Mouse (Mus musculus): ENCODE measurements around the gene Rcor3. TPM values are rescaled to one million over a fixed set of nuclear protein-coding genes. Genes with fewer than 3 reads are reported as not detected.

Gene Rcor3
- polyA plus RNA-seq, 1 experiment from 2014 or later, result 31.0 TPM

DNA sequence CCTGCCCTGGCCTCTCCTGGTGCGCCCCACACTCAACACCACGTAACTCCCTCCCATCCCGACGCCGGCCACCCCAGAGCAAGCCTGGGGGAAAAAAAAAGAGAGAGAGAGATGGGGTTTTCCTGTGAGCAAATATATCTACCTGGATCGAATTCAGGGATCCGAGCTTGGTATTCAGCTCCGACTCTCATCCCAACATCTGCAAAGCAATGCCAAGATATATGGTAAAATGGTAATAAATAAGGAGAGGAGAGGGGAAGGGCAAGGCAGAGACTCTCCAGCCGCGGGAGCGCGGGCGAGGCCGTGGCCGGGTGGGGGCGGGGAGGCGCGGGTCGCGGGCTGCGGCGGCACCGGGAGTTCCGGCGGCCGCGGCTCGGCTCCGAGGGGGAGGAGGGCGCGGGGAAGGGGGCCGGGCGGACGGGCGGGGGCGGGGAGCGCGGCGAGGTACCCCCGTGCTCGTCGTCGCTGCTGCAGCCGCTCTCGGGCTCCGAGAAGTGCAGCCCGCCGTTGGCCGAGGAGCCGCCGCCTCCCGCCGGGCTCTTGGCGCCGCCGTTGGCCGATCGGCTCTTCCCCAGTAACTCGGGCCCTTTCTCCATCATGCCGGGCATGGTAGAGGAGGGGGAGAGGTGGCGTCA lies 454 bp downstream of the Rcor3 start:
- Histone ChIP-seq H3K9me3 (ENCODE audit: low read depth, low read length) (no peaks in the 10 kb centered on the region), H3K27ac (ENCODE audit: low read depth) (peak overlapping the region; percentile 98), H3K4me2 (peak overlapping the region; percentile 94), H3K27me3 (ENCODE audit: insufficient read depth, low read length) (no peaks in the 10 kb centered on the region), H3K4me3 (ENCODE audit: low read depth, low read length) (peak overlapping the region; percentile 78), H3K4me1 (ENCODE audit: insufficient read depth) (0 out of 2 replicates have a peak, but pooled peaks cover 6% of the 10 kb centered on the region), H3K36me3 (ENCODE audit: insufficient read depth) (peaks cover 5% of the 10 kb centered on the region; the same call in 1 of the 2 replicates), H3K9ac (peak overlapping the region; percentile 80)
- no peak for TF ChIP-seq CTCF (IDR thresholded peaks at IDR 0.05; ENCODE audit: low read depth)
- peak; percentile 38 for ATAC-seq (ENCODE audit: insufficient read depth)
- DNase-seq, result peak; percentile 52
- under 1% methylated on average over 30 of the region's 61 CpGs for WGBS

DNA sequence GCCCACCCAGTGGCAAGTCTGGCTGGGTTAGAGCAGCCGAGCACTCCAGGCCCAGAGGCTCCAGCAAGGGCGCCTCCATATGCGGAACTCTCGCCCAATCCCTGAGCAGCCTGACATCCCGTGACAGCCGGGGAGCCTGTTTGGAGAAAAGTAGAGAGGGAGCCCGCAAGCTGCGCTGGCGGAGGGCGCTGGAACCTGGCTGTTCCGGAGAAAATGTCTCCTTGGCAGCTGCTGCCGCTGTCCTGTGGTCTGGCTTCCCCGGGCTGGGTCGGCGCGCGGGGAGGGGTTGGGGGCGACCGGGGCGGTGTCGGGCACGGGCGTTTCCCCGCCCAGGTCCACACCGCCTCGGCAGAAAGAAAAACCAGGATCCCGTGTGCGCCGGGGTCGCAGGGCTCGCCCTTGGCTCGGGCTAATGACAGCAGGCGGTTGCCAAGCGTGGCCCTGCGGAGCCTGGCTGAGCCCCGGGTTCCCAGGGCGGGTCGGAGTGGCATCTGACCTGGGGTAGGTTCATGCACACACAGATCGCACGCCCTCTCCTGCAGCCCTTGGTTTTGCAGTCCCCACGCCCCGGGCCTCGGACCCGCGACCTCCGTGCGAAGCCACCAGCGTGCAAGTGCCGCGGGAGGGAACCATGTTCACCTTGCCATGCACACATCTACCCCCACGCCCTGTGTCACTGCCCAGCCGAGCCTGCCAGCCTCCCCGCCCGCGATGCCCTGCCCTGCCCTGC lies 1.1 kb downstream of the Rcor3 start:
- under 1% methylated on average over 55 of the region's 55 CpGs for WGBS
- Histone ChIP-seq H3K27me3 (ENCODE audit: insufficient read depth, low read length) (no peaks in the 10 kb centered on the region), H3K4me1 (ENCODE audit: insufficient read depth) (0 out of 2 replicates have a peak, but pooled peaks cover 6% of the 10 kb centered on the region), H3K27ac (ENCODE audit: low read depth) (peak overlapping the region; percentile 98), H3K9ac (peak overlapping the region; percentile 80), H3K9me3 (ENCODE audit: low read depth, low read length) (no peaks in the 10 kb centered on the region), H3K36me3 (ENCODE audit: insufficient read depth) (peaks cover 5% of the 10 kb centered on the region; the same call in 1 of the 2 replicates), H3K4me3 (ENCODE audit: low read depth, low read length) (peak overlapping the region; percentile 78), H3K4me2 (peak overlapping the region; percentile 94)
- DNase-seq (peak; percentile 91), ATAC-seq (ENCODE audit: insufficient read depth) (peak; percentile 88)
- no peak; the same call in 1 of the 2 replicates for TF ChIP-seq CTCF (IDR thresholded peaks at IDR 0.05; ENCODE audit: low read depth)

DNA sequence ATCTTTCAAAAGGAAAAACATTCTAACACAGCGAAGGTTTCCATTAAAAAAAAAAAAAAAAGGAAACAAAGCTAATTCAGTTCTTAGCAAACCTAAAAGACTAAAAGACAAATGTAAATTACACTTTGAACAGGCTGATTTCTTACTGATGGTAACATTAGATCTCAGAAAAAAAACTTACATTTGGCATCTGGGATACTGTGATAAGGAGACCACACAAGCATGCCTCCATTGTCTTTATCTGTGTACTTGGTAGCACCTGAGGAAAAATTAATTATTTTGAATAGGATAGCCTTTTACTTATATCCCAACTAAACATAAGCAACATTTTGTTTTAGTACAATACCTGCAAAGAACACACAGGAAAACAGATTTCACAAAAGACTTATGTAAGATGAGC lies 7.7 kb downstream of the Rcor3 start:
- no peaks in the 10 kb centered on the region for H3K27me3 ChIP-seq (ENCODE audit: insufficient read depth, low read length)
- TF ChIP-seq CTCF (IDR thresholded peaks at IDR 0.05; ENCODE audit: low read depth), result no peak
- no peaks in the 10 kb centered on the region for H3K4me1 ChIP-seq (ENCODE audit: insufficient read depth)
- H3K9ac ChIP-seq, result no peak overlapping the region
- H3K27ac ChIP-seq (ENCODE audit: low read depth), result no peak overlapping the region
- peaks cover 34% of the 10 kb centered on the region for H3K36me3 ChIP-seq (ENCODE audit: insufficient read depth)
- H3K9me3 ChIP-seq (ENCODE audit: low read depth, low read length), result no peaks in the 10 kb centered on the region
- H3K4me2 ChIP-seq, result no peak overlapping the region
- 84% methylated on average over 1 of the region's 1 CpGs for WGBS
- ATAC-seq (ENCODE audit: insufficient read depth), result no peak
- H3K4me3 ChIP-seq (ENCODE audit: low read depth, low read length), result no peak overlapping the region
- DNase-seq, result no peak

DNA sequence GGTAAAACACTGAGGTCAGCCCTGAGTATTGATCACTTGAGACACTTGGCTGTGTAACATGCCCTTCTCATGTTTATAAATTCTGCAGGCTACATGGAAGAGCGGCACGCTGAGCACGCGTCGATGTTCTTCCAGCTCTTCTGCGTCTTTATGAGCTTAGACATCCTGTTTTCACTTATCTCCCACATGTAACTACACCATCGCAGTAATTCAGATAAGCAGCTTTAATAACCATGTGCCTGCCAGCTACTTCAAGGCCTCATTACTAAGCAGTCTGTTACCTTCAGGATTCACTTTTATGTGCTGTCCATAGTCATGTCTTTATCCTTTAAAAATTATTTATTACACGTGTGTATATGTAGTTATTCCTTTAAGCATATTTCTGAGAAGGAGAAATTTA lies 9.5 kb downstream of the Rcor3 start:
- 83% methylated on average over 8 of the region's 8 CpGs for WGBS
- no peak overlapping the region for H3K27ac ChIP-seq (ENCODE audit: low read depth)
- H3K36me3 ChIP-seq (ENCODE audit: insufficient read depth), result peaks cover 47% of the 10 kb centered on the region
- H3K4me1 ChIP-seq (ENCODE audit: insufficient read depth), result no peaks in the 10 kb centered on the region
- ATAC-seq (ENCODE audit: insufficient read depth), result no peak
- no peak for DNase-seq
- no peak for TF ChIP-seq CTCF (IDR thresholded peaks at IDR 0.05; ENCODE audit: low read depth)
- H3K4me3 ChIP-seq (ENCODE audit: low read depth, low read length), result no peak overlapping the region
- H3K27me3 ChIP-seq (ENCODE audit: insufficient read depth, low read length), result no peaks in the 10 kb centered on the region
- no peak overlapping the region for H3K9ac ChIP-seq
- H3K9me3 ChIP-seq (ENCODE audit: low read depth, low read length), result no peaks in the 10 kb centered on the region
- H3K4me2 ChIP-seq, result no peak overlapping the region

DNA sequence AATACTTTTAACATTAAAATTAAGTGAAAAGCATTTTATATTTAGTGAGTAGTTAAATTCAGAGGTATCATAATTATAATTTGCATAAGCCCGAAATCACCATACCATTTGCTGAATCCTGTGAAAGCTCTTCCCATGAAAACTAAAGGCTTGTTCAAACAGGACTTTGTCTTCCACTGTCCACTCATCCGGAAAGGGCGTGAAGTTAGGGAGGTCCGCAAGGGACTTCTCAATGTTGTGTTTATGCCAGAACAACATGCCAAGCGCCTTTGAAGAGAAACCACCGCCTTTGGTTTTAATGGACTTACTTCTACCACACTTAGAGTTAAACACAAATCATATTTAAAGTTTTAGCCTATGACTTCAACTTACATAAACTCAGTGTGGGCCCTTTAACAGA lies 12.1 kb downstream of the Rcor3 start:
- TF ChIP-seq CTCF (IDR thresholded peaks at IDR 0.05; ENCODE audit: low read depth), result no peak
- Histone ChIP-seq H3K27ac (ENCODE audit: low read depth) (no peak overlapping the region), H3K4me3 (ENCODE audit: low read depth, low read length) (no peak overlapping the region), H3K36me3 (ENCODE audit: insufficient read depth) (peaks cover 69% of the 10 kb centered on the region), H3K9me3 (ENCODE audit: low read depth, low read length) (no peaks in the 10 kb centered on the region), H3K27me3 (ENCODE audit: insufficient read depth, low read length) (no peaks in the 10 kb centered on the region), H3K4me2 (no peak overlapping the region), H3K9ac (no peak overlapping the region), H3K4me1 (ENCODE audit: insufficient read depth) (no peaks in the 10 kb centered on the region)
- 90% methylated on average over 6 of the region's 6 CpGs for WGBS
- no peak for ATAC-seq (ENCODE audit: insufficient read depth)
- DNase-seq, result no peak

DNA sequence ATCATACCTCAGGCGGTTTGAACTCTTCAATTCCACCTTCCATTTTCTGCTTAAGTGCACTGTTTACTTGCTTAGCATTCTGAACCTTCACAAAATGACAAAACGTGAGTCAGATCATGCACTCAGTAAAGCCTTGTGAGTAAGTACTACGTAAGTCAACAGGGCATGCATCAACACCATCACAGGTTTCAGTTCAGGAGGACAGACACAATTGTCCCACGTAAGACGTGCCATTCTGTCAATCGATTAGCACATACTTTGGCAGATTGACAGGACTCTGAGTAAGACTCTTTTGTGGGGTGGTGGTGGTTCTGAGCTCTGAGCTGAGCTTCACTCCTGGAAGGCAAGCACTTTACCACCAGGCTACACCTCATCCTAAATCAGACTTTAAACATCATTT lies 21.6 kb downstream of the Rcor3 start:
- no peaks in the 10 kb centered on the region for H3K4me1 ChIP-seq (ENCODE audit: insufficient read depth)
- no peak for TF ChIP-seq CTCF (IDR thresholded peaks at IDR 0.05; ENCODE audit: low read depth)
- DNase-seq (no peak), ATAC-seq (ENCODE audit: insufficient read depth) (no peak)
- no peaks in the 10 kb centered on the region for H3K27me3 ChIP-seq (ENCODE audit: insufficient read depth, low read length)
- no peak overlapping the region for H3K4me3 ChIP-seq (ENCODE audit: low read depth, low read length)
- H3K27ac ChIP-seq (ENCODE audit: low read depth), result no peak overlapping the region
- peaks cover 75% of the 10 kb centered on the region for H3K36me3 ChIP-seq (ENCODE audit: insufficient read depth)
- no peak overlapping the region for H3K4me2 ChIP-seq
- H3K9ac ChIP-seq, result no peak overlapping the region
- 88% methylated on average over 6 of the region's 6 CpGs for WGBS
- H3K9me3 ChIP-seq (ENCODE audit: low read depth, low read length), result no peaks in the 10 kb centered on the region

DNA sequence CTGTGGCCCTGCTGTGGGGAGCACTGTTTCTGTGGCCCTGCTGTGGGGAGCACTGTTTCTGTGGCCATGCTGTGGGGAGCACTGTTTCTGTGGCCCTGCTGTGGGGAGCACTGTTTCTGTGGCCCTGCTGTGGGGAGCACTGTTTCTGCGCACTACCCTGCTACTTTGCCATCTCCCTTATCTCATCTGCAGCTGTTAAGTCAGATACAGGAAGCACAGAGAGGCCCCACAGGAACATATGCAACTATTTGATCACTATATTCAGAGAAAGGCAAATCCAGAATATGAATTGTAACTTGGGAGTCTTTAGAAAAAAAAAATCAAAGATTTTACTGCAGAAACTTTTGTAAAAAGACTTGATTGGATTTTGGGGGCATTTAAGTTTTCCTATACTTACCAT lies 22.5 kb downstream of the Rcor3 start:
- H3K9me3 ChIP-seq (ENCODE audit: low read depth, low read length), result no peaks in the 10 kb centered on the region
- 76% methylated on average over 1 of the region's 1 CpGs for WGBS

More for the DNA sequence above, 22.5 kb downstream of the Rcor3 start:
- Histone ChIP-seq H3K27ac (ENCODE audit: low read depth) (no peak overlapping the region), H3K4me3 (ENCODE audit: low read depth, low read length) (no peak overlapping the region), H3K4me1 (ENCODE audit: insufficient read depth) (no peaks in the 10 kb centered on the region), H3K36me3 (ENCODE audit: insufficient read depth) (peaks cover 73% of the 10 kb centered on the region), H3K4me2 (no peak overlapping the region), H3K9ac (no peak overlapping the region), H3K27me3 (ENCODE audit: insufficient read depth, low read length) (no peaks in the 10 kb centered on the region)
- ATAC-seq (ENCODE audit: insufficient read depth) (no peak), DNase-seq (no peak)
- TF ChIP-seq CTCF (IDR thresholded peaks at IDR 0.05; ENCODE audit: low read depth), result no peak

Measured in lung, embryonic 14.5 days (tissue).